Mouse (Mus musculus) intestine, embryonic 15.5 days (tissue): ENCODE results near the gene Sgta. TPM values are rescaled to one million over a fixed set of nuclear protein-coding genes. Genes with fewer than 3 reads are reported as not detected.

Source experiments
- ATAC-seq: fragments of 200-750 bp; cut with Nextera tagmentation; 2 replicates; pipeline ENCODE4 v1.8.0; 2017; ENCODE audit warnings: moderate TSS enrichment, moderate library complexity
- H3K27ac ChIP-seq: fragments of 300-500 bp; sonication (generic); 2 replicates; pipeline ENCODE4 v1.5.1; 2015; ENCODE audit warnings: mild to moderate bottlenecking, inconsistent platforms
- H3K27me3 ChIP-seq: fragments of 300-500 bp; sonication (generic); replicated peaks from 2 replicates; pipeline ENCODE4 v1.6.1; 2015; ENCODE audit warnings: inconsistent platforms
- H3K36me3 ChIP-seq: fragments of 300-500 bp; sonication (generic); 2 replicates; pipeline ENCODE4 v1.6.1; 2015; ENCODE audit warnings: inconsistent platforms
- H3K4me1 ChIP-seq: fragments of 300-500 bp; sonication (generic); replicated peaks from 2 replicates; pipeline ENCODE4 v1.6.1; 2015; ENCODE audit warnings: inconsistent platforms
- H3K4me2 ChIP-seq: fragments of 300-500 bp; sonication (generic); replicated peaks from 2 replicates; pipeline ENCODE4 v1.6.1; 2015; ENCODE audit warnings: mild to moderate bottlenecking, inconsistent platforms
- H3K4me3 ChIP-seq: fragments of 300-500 bp; sonication (generic); replicated peaks from 2 replicates; pipeline ENCODE4 v1.5.1; 2015; ENCODE audit warnings: inconsistent platforms
- H3K9ac ChIP-seq: fragments of 300-500 bp; sonication (generic); 2 replicates; pipeline ENCODE4 v1.6.1; 2015; ENCODE audit warnings: inconsistent platforms
- H3K9me3 ChIP-seq: fragments of 300-500 bp; sonication (generic); 2 replicates; pipeline ENCODE4 v1.6.1; 2016; ENCODE audit warnings: inconsistent platforms
- WGBS: fragments of 180-500 bp; shearing (Covaris S2); methylation state at CpG from one replicate; pipeline ENCODE4 v1.1.7; 2015; 5-methylcytosine and 5-hydroxymethylcytosine counted together
- polyA plus RNA-seq: library from polyadenylated mRNA; unstranded; fragments of >200 nt; fragmentation: Nextera tagmentation; extraction: Ambion mirVana; gene quantifications from 2 replicates; pipeline ENCODE4 v1.2.1, GENCODE M21; 2015

The Sgta gene
- polyA plus RNA-seq = 166 and 183 TPM in 2 replicates

GRCm38 (mm10) chr10:81059603-81060543 is at the start of gene Sgta:
TSS of gene Sgta (minus strand) at chr10:81060181.
- H3K4me1 ChIP-seq = peaks cover 15% of the 10 kb centered on the region
- peak within 1 kb of the TSS; percentile 42 for H3K27ac ChIP-seq
- H3K9ac ChIP-seq = peak within 1 kb of the TSS; percentile 77
- ATAC-seq = peak; percentile 98
- no peaks in the 10 kb centered on the region for H3K36me3 ChIP-seq
- peak within 1 kb of the TSS; percentile 76 for H3K4me3 ChIP-seq
- H3K4me2 ChIP-seq = peak within 1 kb of the TSS; percentile 82
- H3K27me3 ChIP-seq = no peaks in the 10 kb centered on the region
- under 1% methylated on average over 48 of the region's 48 CpGs for WGBS
- no peaks in the 10 kb centered on the region for H3K9me3 ChIP-seq

DNA sequence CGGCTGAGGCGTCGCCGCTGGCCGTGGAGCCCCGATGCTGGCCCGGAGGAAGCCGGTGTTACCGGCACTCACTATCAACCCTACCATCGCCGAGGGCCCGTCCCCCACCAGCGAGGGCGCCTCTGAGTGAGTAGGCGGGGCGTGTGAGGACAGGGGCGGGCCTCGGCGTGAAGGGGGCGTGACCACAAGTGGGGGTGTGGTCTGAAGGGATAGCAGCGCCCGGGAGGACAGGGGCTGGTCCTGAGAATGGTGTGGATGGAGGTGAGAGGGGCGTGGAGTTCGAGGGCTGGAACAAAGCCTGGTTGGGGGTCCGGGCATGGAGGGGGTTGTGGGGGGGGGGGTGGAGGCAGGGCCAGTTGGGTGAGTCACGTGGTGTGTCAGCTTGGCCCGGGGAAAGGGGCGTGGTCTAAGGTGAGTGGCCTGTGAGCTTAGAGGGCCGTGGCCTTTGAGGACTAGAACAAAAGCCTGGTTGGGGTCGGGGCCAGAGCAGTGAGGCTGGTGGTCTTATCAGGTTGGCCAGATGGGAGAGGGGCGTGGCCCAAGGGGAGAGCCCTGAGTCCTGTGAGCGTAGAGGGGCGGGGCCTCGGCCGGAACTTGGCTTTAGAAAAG is 46.2 kb upstream of the Sgta start:
- Histone ChIP-seq H3K9me3 (no peaks in the 10 kb centered on the region), H3K36me3 (peaks cover 30% of the 10 kb centered on the region), H3K4me2 (peak overlapping the region; percentile 78), H3K9ac (peak overlapping the region; percentile 100), H3K4me3 (peak overlapping the region; percentile 99), H3K27ac (peak overlapping the region; percentile 100), H3K4me1 (peaks cover 16% of the 10 kb centered on the region), H3K27me3 (no peaks in the 10 kb centered on the region)
- WGBS = under 1% methylated on average over 35 of the region's 35 CpGs
- peak; percentile 93 for ATAC-seq

GRCm38 (mm10) chr10:81105565-81106112 is 45.7 kb upstream of the Sgta start, which contains the start of gene Map2k2:
TSS of gene Map2k2 (plus strand) at chr10:81105915.
- H3K27ac ChIP-seq = peak within 1 kb of the TSS; percentile 100
- under 1% methylated on average over 56 of the region's 56 CpGs for WGBS
- peak within 1 kb of the TSS; percentile 99 for H3K4me3 ChIP-seq

DNA sequence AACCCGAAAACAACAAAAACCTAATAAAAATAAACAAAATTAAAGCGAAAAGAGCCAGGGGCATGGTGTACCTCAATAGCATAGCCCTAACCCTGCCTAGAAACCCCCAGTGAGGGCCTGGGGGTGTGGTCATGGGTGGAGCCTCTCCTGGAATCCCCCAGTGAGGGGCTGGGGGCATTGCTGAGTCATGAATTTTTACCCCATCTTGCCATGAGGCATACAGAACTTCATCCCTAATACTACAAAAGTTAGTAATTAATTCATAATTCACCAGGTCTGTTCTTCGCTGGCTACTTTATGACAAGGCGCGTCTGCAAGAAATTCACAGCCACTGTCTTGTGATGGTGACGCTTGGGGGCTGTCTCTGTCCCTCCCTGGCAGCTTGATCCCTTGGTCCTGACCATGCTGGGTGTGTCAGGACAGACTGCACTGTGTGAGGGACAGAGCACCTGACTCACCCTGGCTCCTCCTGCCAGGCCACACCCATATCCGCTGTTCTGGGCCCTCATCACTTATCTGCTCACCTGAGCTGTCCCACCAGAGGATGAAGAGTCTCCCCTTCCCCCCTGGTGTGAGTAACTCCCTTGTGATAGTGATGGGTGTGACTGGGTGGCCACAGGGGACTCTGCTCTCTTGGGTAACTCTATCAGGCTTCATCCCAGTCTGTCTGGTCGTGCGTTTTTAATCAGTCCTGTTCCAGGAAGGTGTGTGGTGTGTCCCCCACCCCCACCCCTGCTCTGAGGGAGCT is 35.1 kb upstream of the Sgta start:
- Histone ChIP-seq H3K27me3 (no peaks in the 10 kb centered on the region), H3K4me1 (peaks cover 6% of the 10 kb centered on the region; the same call in 1 of the 2 replicates), H3K9me3 (no peaks in the 10 kb centered on the region), H3K36me3 (no peaks in the 10 kb centered on the region), H3K9ac (no peak overlapping the region), H3K4me2 (no peak overlapping the region), H3K27ac (peak overlapping the region; percentile 39; the same call in 1 of the 2 replicates), H3K4me3 (no peak overlapping the region)
- ATAC-seq = peak; percentile 93
- WGBS = 36% methylated on average over 9 of the region's 9 CpGs

More at GRCm38 (mm10) chr10:81105565-81106112, 45.7 kb upstream of the Sgta start, which contains the start of gene Map2k2:
- Histone ChIP-seq H3K9ac (peak within 1 kb of the TSS; percentile 100), H3K4me1 (peaks cover 16% of the 10 kb centered on the region), H3K36me3 (peaks cover 24% of the 10 kb centered on the region), H3K9me3 (no peaks in the 10 kb centered on the region), H3K27me3 (no peaks in the 10 kb centered on the region), H3K4me2 (peak within 1 kb of the TSS; percentile 78)
- ATAC-seq = peak; percentile 96

- peaks cover 8% of the 10 kb centered on the region; the same call in 1 of the 2 replicates for H3K4me1 ChIP-seq
- 44% methylated on average over 22 of the region's 22 CpGs for WGBS
- H3K9me3 ChIP-seq = no peaks in the 10 kb centered on the region
- no peaks in the 10 kb centered on the region for H3K36me3 ChIP-seq
- no peaks in the 10 kb centered on the region for H3K27me3 ChIP-seq
- H3K9ac ChIP-seq = no peak overlapping the region; the same call in 1 of the 2 replicates
- peak overlapping the region; percentile 54 for H3K27ac ChIP-seq
- 0 out of 2 replicates have a peak overlapping the region, but pooled peaks have one; percentile 6 for H3K4me3 ChIP-seq
- ATAC-seq = peak; percentile 72
- no peak overlapping the region for H3K4me2 ChIP-seq
These were observed 32.7 kb upstream of the Sgta start for GRCm38 (mm10) chr10:81092465-81093250.

DNA sequence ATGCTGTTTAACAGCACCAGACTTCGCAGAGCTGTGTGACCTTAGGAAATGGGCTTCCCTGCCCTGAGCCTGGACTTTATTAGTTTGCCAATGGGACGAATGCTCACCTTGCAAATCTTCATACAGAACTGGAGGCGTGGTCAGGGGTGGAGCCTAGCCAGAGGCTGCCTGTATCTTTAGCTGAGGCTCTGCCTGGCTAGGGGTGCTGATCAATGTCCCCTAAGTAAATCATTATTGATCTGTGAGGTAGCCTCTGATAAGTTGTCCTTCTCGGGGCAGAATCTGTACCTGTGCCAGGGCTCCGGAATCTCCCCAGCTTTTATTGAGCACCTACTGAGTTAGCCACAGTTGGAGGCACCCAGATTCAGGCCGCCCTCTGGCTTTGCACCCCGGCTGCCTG is 30.6 kb upstream of the Sgta start:
- Histone ChIP-seq H3K27ac (no peak overlapping the region), H3K4me3 (no peak overlapping the region), H3K4me1 (peaks cover 8% of the 10 kb centered on the region; the same call in 1 of the 2 replicates), H3K9ac (no peak overlapping the region), H3K36me3 (no peaks in the 10 kb centered on the region), H3K4me2 (peak overlapping the region; percentile 11; the same call in 1 of the 2 replicates), H3K27me3 (no peaks in the 10 kb centered on the region), H3K9me3 (no peaks in the 10 kb centered on the region)
- 59% methylated on average over 7 of the region's 7 CpGs for WGBS
- peak; percentile 6; the same call in 1 of the 2 replicates for ATAC-seq

DNA sequence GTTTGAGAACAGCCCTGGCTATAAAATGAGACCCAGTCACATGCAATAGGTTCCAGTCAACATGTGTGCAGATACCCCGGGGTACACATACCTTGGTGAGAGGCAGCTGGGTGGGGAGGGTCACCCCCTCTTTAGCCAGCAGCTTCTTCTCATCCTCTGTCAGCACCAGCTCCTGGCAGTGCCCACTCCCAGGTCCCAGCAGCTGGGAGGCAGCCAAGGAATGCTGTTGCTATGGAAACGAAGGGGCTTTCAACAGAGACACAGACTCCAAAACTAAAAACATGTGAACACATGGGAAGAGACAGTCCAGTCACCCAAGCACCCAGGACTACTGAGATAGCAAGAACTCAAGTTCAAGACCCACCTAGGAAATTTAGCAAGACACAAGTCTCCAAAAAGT is 29.2 kb upstream of the Sgta start:
- Histone ChIP-seq H3K27ac (no peak overlapping the region), H3K36me3 (no peaks in the 10 kb centered on the region), H3K4me1 (peaks cover 8% of the 10 kb centered on the region; the same call in 1 of the 2 replicates), H3K27me3 (no peaks in the 10 kb centered on the region), H3K9ac (no peak overlapping the region), H3K4me2 (no peak overlapping the region), H3K4me3 (no peak overlapping the region), H3K9me3 (no peaks in the 10 kb centered on the region)
- WGBS = 51% methylated on average over 2 of the region's 2 CpGs
- no peak for ATAC-seq

- Histone ChIP-seq H3K4me2 (no peak overlapping the region), H3K9me3 (no peaks in the 10 kb centered on the region), H3K36me3 (0 out of 2 replicates have a peak, but pooled peaks cover 6% of the 10 kb centered on the region), H3K27ac (no peak overlapping the region), H3K4me3 (no peak overlapping the region), H3K9ac (no peak overlapping the region), H3K27me3 (no peaks in the 10 kb centered on the region), H3K4me1 (peaks cover 4% of the 10 kb centered on the region; the same call in 1 of the 2 replicates)
- WGBS = 50% methylated on average over 2 of the region's 2 CpGs
- no peak for ATAC-seq
These were observed 27.0 kb upstream of the Sgta start for GRCm38 (mm10) chr10:81087021-81087420.

DNA sequence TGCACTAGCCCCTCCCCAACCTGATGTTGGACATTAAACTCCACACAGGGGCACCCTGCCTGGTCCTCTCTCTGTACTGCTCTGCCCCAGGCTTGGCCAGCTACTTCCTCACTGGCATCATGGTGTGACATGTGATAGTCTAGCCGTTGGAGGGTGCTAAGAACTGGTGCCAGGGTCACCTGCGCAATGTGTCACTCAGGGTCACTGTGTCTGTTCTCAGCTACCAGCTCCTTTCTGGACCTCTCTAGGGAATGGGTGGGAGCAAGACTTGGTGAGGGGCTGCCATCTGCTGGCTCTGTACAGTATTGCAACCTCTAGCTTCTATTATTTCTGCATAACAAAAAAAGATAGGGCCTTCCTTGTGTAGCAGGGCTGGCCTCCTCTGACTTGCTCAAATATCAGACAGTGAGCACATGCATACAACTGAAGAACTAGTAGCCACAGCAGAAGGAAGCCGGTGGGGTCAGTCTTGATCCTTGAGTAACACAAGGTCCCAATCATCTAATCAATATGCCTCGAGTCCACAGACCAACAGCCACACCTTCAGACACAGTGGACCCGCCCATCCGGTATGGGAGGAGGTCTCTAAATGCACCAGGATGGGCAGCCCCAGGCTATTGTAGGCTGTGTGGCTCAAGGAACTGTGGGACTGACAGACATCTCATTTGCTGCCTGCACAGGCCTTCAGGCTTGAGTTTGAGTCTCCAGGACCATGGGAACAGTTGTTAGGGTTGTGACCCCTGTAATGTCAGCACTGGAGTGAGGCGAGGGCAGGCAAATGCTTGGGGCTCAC is 22.4 kb upstream of the Sgta start:
- Histone ChIP-seq H3K36me3 (peaks cover 45% of the 10 kb centered on the region), H3K9me3 (no peaks in the 10 kb centered on the region), H3K27me3 (no peaks in the 10 kb centered on the region), H3K27ac (no peak overlapping the region), H3K4me3 (no peak overlapping the region), H3K4me2 (no peak overlapping the region), H3K9ac (no peak overlapping the region), H3K4me1 (no peaks in the 10 kb centered on the region)
- 77% methylated on average over 7 of the region's 7 CpGs for WGBS
- peak; percentile 52 for ATAC-seq

GRCm38 (mm10) chr10:81080008-81080655 is 20.2 kb upstream of the Sgta start:
- no peaks in the 10 kb centered on the region for H3K27me3 ChIP-seq
- peaks cover 47% of the 10 kb centered on the region for H3K36me3 ChIP-seq
- H3K9ac ChIP-seq = no peak overlapping the region
- H3K4me2 ChIP-seq = no peak overlapping the region
- H3K4me3 ChIP-seq = no peak overlapping the region
- 0 out of 2 replicates have a peak, but pooled peaks cover 7% of the 10 kb centered on the region for H3K4me1 ChIP-seq
- no peak overlapping the region for H3K27ac ChIP-seq
- H3K9me3 ChIP-seq = no peaks in the 10 kb centered on the region
- no peak for ATAC-seq
- 92% methylated on average over 31 of the region's 31 CpGs for WGBS
